Mouse (Mus musculus): Measurements from ENCODE around the gene Dppa1.
"Not testable (repeated sequence)": the region's sequence is repeated elsewhere in the genome, so short reads cannot be mapped to it uniquely, and the experiment has no call there.

Gene Dppa1

GRCm38 (mm10) chr11:46629211-46629795, at the start of gene Dppa1:
Gene Dppa1, minus strand, starts transcription at chr11:46629261.
- DNase-seq (ENCODE audit: low spot score) = no peak

GRCm38 (mm10) chr11:46667938-46668337, 38.9 kb upstream of the Dppa1 start:
- DNase-seq (ENCODE audit: low spot score) = no peak

GRCm38 (mm10) chr11:46667105-46667504, 38.0 kb upstream of the Dppa1 start:
- no peak for DNase-seq (ENCODE audit: low spot score)

GRCm38 (mm10) chr11:46665599-46666522, 36.8 kb upstream of the Dppa1 start:
- no peak for DNase-seq (ENCODE audit: low spot score)

- peak; percentile 8 for DNase-seq (ENCODE audit: low spot score)
Measured at GRCm38 (mm10) chr11:46663215-46663614, 34.2 kb upstream of the Dppa1 start.

- no peak for DNase-seq (ENCODE audit: low spot score)
Measured at GRCm38 (mm10) chr11:46652476-46652875, 23.4 kb upstream of the Dppa1 start.

- not testable (repeated sequence) for DNase-seq (ENCODE audit: low spot score)
Measured at GRCm38 (mm10) chr11:46649655-46650054, 20.6 kb upstream of the Dppa1 start.

- no peak for DNase-seq (ENCODE audit: low spot score)
Measured at GRCm38 (mm10) chr11:46644824-46645223, 15.8 kb upstream of the Dppa1 start.

GRCm38 (mm10) chr11:46636568-46636967, 7.5 kb upstream of the Dppa1 start:
- no peak for DNase-seq (ENCODE audit: low spot score)

GRCm38 (mm10) chr11:46635516-46635915, 6.5 kb upstream of the Dppa1 start:
- not testable (repeated sequence) for DNase-seq (ENCODE audit: low spot score)

- peak; percentile 2 for DNase-seq (ENCODE audit: low spot score)
Measured at GRCm38 (mm10) chr11:46631635-46632034, 2.6 kb upstream of the Dppa1 start.

GRCm38 (mm10) chr11:46620414-46621168, 8.5 kb downstream of the Dppa1 start:
- DNase-seq (ENCODE audit: low spot score) = no peak

GRCm38 (mm10) chr11:46619929-46620328, 9.1 kb downstream of the Dppa1 start:
- no peak for DNase-seq (ENCODE audit: low spot score)

- no peak for DNase-seq (ENCODE audit: low spot score)
Measured at GRCm38 (mm10) chr11:46592416-46592815, 36.6 kb downstream of the Dppa1 start.

- DNase-seq (ENCODE audit: low spot score) = no peak
Measured at GRCm38 (mm10) chr11:46582741-46583140, 46.3 kb downstream of the Dppa1 start.

- no peak for DNase-seq (ENCODE audit: low spot score)
Measured at GRCm38 (mm10) chr11:46580428-46580827, 48.6 kb downstream of the Dppa1 start.

GRCm38 (mm10) chr11:46578771-46579281, 50.2 kb downstream of the Dppa1 start:
- DNase-seq (ENCODE audit: low spot score) = no peak

- no peak for DNase-seq (ENCODE audit: low spot score)
Measured at GRCm38 (mm10) chr11:46571327-46571726, 57.7 kb downstream of the Dppa1 start, which contains the start of gene BC053393. Gene BC053393, plus strand, starts transcription at chr11:46571536.

- DNase-seq (ENCODE audit: low spot score) = no peak
Measured at GRCm38 (mm10) chr11:46569107-46569506, 60.0 kb downstream of the Dppa1 start.

- no peak for DNase-seq (ENCODE audit: low spot score)
Measured at GRCm38 (mm10) chr11:46565967-46566366, 63.1 kb downstream of the Dppa1 start.

GRCm38 (mm10) chr11:46564671-46565070, 64.4 kb downstream of the Dppa1 start:
- no peak for DNase-seq (ENCODE audit: low spot score)

GRCm38 (mm10) chr11:46561096-46561495, 68.0 kb downstream of the Dppa1 start:
- no peak for DNase-seq (ENCODE audit: low spot score)
